Mouse (Mus musculus): ENCODE data around the gene Rph3al. TPM values are rescaled to one million over a fixed set of nuclear protein-coding genes. Genes with fewer than 3 reads are reported as not detected.

Gene Rph3al
- polyA plus RNA-seq, 1 experiment, result 0.47 TPM

DNA sequence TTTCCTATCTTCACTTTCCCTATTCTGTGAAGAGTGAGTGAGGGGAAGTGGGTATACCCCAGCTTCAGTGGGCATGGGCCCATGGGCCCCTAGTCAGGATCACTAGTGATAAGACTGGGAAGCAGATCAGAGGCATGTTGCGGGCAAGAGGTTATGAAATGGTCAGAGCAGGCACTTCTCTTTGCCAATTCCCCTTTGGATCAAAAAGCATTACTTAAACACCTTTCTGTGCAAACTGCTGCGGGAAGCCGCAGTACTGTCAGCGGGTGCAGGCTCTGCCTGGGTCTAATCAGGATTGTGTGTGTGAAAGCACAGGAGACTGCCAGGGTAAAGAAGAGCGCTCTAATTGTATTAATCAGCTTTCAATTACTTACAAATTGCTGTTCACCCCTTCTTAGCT, 67.8 kb downstream of the Rph3al start:
- Histone ChIP-seq H3K4me3 (ENCODE audit: insufficient read depth, low read length) (no peak overlapping the region), H3K4me1 (ENCODE audit: control insufficient read depth, insufficient read depth, low read length) (peaks cover 5% of the 10 kb centered on the region; the same call in 1 of the 2 replicates), H3K27ac (ENCODE audit: insufficient read depth, low read length) (no peak overlapping the region)
- TF ChIP-seq POLR2A (IDR thresholded peaks at IDR 0.05; ENCODE audit: low read depth, low read length) (no peak), CTCF (IDR thresholded peaks at IDR 0.05; ENCODE audit: borderline replicate concordance, insufficient read depth, low read length) (no peak)

GRCm38 (mm10) chr11:75869898-75870297, 68.3 kb downstream of the Rph3al start:
- Histone ChIP-seq H3K4me1 (ENCODE audit: control insufficient read depth, insufficient read depth, low read length) (peaks cover 6% of the 10 kb centered on the region; the same call in 1 of the 2 replicates), H3K4me3 (ENCODE audit: insufficient read depth, low read length) (no peak overlapping the region), H3K27ac (ENCODE audit: insufficient read depth, low read length) (no peak overlapping the region)
- no peak for TF ChIP-seq POLR2A (IDR thresholded peaks at IDR 0.05; ENCODE audit: low read depth, low read length)
- no peak for TF ChIP-seq CTCF (IDR thresholded peaks at IDR 0.05; ENCODE audit: borderline replicate concordance, insufficient read depth, low read length)

DNA sequence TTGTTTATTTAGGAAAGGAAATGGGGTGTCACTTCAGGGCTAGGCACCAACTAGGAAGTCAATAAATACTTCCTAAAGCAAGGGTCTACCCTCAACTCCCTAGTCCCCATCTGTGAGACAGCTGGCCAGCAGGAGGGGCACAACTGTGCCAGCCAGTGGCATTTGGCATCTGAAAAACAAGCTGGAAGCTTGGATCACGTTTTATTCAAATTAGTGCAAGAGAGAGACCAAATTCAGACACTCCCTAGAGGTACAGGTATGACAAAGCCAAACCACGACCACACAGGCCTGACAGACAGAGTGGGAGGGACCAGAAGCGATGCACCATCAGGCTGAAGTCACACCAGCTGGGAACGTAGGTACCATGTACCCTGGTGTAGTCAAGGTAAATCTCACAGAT, 71.4 kb downstream of the Rph3al start:
- TF ChIP-seq CTCF (IDR thresholded peaks at IDR 0.05; ENCODE audit: borderline replicate concordance, insufficient read depth, low read length), result no peak
- TF ChIP-seq POLR2A (IDR thresholded peaks at IDR 0.05; ENCODE audit: low read depth, low read length), result no peak
- no peak overlapping the region for H3K4me3 ChIP-seq (ENCODE audit: insufficient read depth, low read length)
- peaks cover 6% of the 10 kb centered on the region; the same call in 1 of the 2 replicates for H3K4me1 ChIP-seq (ENCODE audit: control insufficient read depth, insufficient read depth, low read length)
- H3K27ac ChIP-seq (ENCODE audit: insufficient read depth, low read length), result no peak overlapping the region

GRCm38 (mm10) chr11:75865859-75866258, 72.4 kb downstream of the Rph3al start:
- Histone ChIP-seq H3K4me3 (ENCODE audit: insufficient read depth, low read length) (no peak overlapping the region), H3K27ac (ENCODE audit: insufficient read depth, low read length) (no peak overlapping the region), H3K4me1 (ENCODE audit: control insufficient read depth, insufficient read depth, low read length) (peaks cover 11% of the 10 kb centered on the region)
- TF ChIP-seq POLR2A (IDR thresholded peaks at IDR 0.05; ENCODE audit: low read depth, low read length) (no peak), CTCF (IDR thresholded peaks at IDR 0.05; ENCODE audit: borderline replicate concordance, insufficient read depth, low read length) (no peak)

DNA sequence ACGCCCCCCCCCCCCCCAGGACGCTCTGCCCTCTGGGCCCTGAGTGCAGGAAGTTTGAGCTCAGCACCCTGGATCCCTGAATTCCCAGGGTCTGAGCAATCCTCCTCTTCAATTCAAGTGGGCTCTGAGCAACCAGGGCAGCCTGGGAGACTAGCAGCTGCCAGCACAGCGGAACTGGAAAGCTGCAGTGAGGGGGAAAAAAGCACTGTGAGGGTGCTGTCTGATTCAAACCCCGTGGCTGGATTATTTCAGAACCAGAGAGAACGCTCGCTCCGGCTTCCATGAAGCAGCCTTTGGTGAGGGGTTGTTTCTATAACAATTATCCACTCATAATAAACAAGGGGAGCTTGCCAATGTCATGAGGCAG, 73.0 kb downstream of the Rph3al start:
- no peak overlapping the region for H3K27ac ChIP-seq (ENCODE audit: insufficient read depth, low read length)
- TF ChIP-seq CTCF (IDR thresholded peaks at IDR 0.05; ENCODE audit: borderline replicate concordance, insufficient read depth, low read length), result no peak
- no peak for TF ChIP-seq POLR2A (IDR thresholded peaks at IDR 0.05; ENCODE audit: low read depth, low read length)
- H3K4me3 ChIP-seq (ENCODE audit: insufficient read depth, low read length), result no peak overlapping the region
- peaks cover 11% of the 10 kb centered on the region for H3K4me1 ChIP-seq (ENCODE audit: control insufficient read depth, insufficient read depth, low read length)

DNA sequence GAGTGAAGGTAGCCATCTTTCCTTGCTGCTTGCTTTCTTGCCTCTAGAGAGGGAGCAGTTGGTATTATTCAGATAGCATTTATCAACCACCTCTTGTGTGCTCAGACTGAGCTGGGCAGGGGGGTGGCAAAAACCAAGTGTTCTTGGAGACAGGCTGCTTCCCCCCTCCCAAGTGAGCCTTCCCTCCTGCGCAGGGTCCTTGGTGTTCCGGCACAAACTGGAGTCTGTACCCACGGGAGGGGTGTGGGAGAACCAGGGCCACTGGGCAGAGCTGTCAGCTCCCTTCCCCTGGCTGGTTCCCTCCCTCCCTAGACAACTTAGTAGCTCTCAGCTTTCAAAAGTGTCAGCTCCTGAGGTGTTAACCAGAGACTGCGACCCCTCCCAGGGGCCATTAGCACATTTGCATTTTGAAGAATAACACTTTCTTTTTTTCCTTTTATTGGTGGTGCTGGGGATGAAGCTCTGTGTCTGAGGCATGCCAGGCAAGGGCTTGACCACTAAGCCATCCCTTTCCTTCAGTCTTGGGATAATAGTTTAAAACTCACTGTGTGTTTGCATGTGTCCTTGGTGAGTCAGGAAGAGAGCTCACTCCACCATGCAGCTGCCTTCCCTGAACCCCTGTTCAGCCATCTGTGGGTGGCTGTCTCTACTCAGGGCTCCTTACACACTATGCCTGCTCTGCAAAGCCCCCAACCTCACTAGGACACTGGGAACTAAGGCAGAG, 73.5 kb downstream of the Rph3al start:
- H3K4me1 ChIP-seq (ENCODE audit: control insufficient read depth, insufficient read depth, low read length), result peaks cover 11% of the 10 kb centered on the region
- TF ChIP-seq POLR2A (IDR thresholded peaks at IDR 0.05; ENCODE audit: low read depth, low read length), result no peak
- TF ChIP-seq CTCF (IDR thresholded peaks at IDR 0.05; ENCODE audit: borderline replicate concordance, insufficient read depth, low read length), result no peak
- H3K27ac ChIP-seq (ENCODE audit: insufficient read depth, low read length), result no peak overlapping the region
- no peak overlapping the region for H3K4me3 ChIP-seq (ENCODE audit: insufficient read depth, low read length)

- Histone ChIP-seq H3K4me3 (ENCODE audit: insufficient read depth, low read length) (no peak overlapping the region), H3K27ac (ENCODE audit: insufficient read depth, low read length) (no peak overlapping the region), H3K4me1 (ENCODE audit: control insufficient read depth, insufficient read depth, low read length) (peaks cover 11% of the 10 kb centered on the region)
- TF ChIP-seq CTCF (IDR thresholded peaks at IDR 0.05; ENCODE audit: borderline replicate concordance, insufficient read depth, low read length), result no peak
- TF ChIP-seq POLR2A (IDR thresholded peaks at IDR 0.05; ENCODE audit: low read depth, low read length), result no peak
These were observed 75.8 kb downstream of the Rph3al start for GRCm38 (mm10) chr11:75862466-75862865.

DNA sequence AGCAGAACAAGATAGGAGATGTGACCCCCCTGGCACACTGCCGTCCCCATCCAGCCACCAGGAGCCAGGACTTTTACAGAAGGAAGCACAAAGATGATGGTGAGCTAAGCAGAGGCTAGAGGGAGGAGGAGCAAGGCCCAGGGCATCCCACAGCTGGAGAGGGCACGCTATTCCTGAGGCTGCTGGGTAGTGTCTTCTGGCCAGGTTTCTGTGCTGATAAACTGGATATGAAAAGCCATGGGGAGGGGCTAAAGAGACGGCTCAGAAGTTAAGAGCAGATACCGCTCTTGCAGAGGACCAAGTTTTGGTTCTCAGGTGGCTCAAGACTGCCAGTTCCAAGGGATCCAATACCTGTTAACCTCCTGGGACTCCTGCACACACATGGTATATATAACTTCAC, 76.6 kb downstream of the Rph3al start:
- no peak for TF ChIP-seq CTCF (IDR thresholded peaks at IDR 0.05; ENCODE audit: borderline replicate concordance, insufficient read depth, low read length)
- TF ChIP-seq POLR2A (IDR thresholded peaks at IDR 0.05; ENCODE audit: low read depth, low read length), result no peak
- H3K27ac ChIP-seq (ENCODE audit: insufficient read depth, low read length), result no peak overlapping the region
- H3K4me1 ChIP-seq (ENCODE audit: control insufficient read depth, insufficient read depth, low read length), result peaks cover 11% of the 10 kb centered on the region
- no peak overlapping the region for H3K4me3 ChIP-seq (ENCODE audit: insufficient read depth, low read length)

- Histone ChIP-seq H3K4me3 (ENCODE audit: insufficient read depth, low read length) (no peak overlapping the region), H3K4me1 (ENCODE audit: control insufficient read depth, insufficient read depth, low read length) (peaks cover 11% of the 10 kb centered on the region), H3K27ac (ENCODE audit: insufficient read depth, low read length) (no peak overlapping the region)
- no peak for TF ChIP-seq CTCF (IDR thresholded peaks at IDR 0.05; ENCODE audit: borderline replicate concordance, insufficient read depth, low read length)
- no peak for TF ChIP-seq POLR2A (IDR thresholded peaks at IDR 0.05; ENCODE audit: low read depth, low read length)
These were observed 77.0 kb downstream of the Rph3al start for GRCm38 (mm10) chr11:75861213-75861612.

DNA sequence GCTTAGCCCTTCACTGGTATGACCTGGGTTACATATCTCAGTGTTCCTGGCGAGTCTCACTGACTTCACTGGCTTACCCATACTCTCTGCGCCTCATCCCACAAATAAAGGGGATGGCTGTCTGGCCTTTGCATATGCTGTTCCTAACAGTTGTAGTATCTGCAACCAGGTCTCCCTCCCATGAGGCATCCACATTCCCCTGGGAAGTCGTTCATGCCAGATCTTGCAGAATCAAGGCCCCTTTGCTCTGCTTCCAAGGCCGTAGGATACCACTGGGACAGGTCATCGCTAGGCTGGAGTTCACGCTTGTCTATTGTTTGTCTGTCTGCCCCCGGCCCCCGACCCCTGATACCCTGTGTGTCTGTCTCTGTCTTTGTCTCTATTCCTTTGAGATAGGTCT, 78.8 kb downstream of the Rph3al start:
- H3K27ac ChIP-seq (ENCODE audit: insufficient read depth, low read length), result no peak overlapping the region
- H3K4me3 ChIP-seq (ENCODE audit: insufficient read depth, low read length), result no peak overlapping the region
- TF ChIP-seq CTCF (IDR thresholded peaks at IDR 0.05; ENCODE audit: borderline replicate concordance, insufficient read depth, low read length) (no peak), POLR2A (IDR thresholded peaks at IDR 0.05; ENCODE audit: low read depth, low read length) (no peak)
- peaks cover 4% of the 10 kb centered on the region for H3K4me1 ChIP-seq (ENCODE audit: control insufficient read depth, insufficient read depth, low read length)

Data from embryonic fibroblast, embryonic 13.5 days (primary cell).